Mouse (Mus musculus) neural tube, embryonic 14.5 days (tissue): ENCODE data around the gene Lnx2. TPM values are rescaled to one million over a fixed set of nuclear protein-coding genes. Genes with fewer than 3 reads are reported as not detected.

Experiments used
- ATAC-seq: fragments of 200-750 bp; cut with Nextera tagmentation; 2 replicates; pipeline ENCODE4 v1.8.0; 2017; ENCODE audit warnings: low read depth, mild to moderate bottlenecking, moderate TSS enrichment, moderate library complexity
- H3K27ac ChIP-seq: fragments of 300-500 bp; sonication (generic); 2 replicates; pipeline ENCODE4 v1.5.1; 2014; ENCODE audit warnings: low read depth, mild to moderate bottlenecking, control low read depth, low read length, moderate library complexity, mixed read lengths
- H3K27me3 ChIP-seq: fragments of 300-500 bp; sonication (generic); 2 replicates; pipeline ENCODE4 v1.6.1; 2014; ENCODE audit warnings: low read length; ENCODE audit not compliant: control insufficient read depth, insufficient read depth
- H3K36me3 ChIP-seq: fragments of 300-500 bp; sonication (generic); 2 replicates; pipeline ENCODE4 v1.6.1; 2014; ENCODE audit warnings: low read length, mixed read lengths; ENCODE audit not compliant: control insufficient read depth, insufficient read depth
- H3K4me1 ChIP-seq: fragments of 300-500 bp; sonication (generic); 2 replicates; pipeline ENCODE4 v1.6.1; 2014; ENCODE audit warnings: low read length; ENCODE audit not compliant: control insufficient read depth, insufficient read depth
- H3K4me2 ChIP-seq: fragments of 300-500 bp; sonication (generic); 2 replicates; pipeline ENCODE4 v1.6.1; 2014; ENCODE audit warnings: mild to moderate bottlenecking, low read depth, low read length, control low read depth
- H3K4me3 ChIP-seq: fragments of 300-500 bp; sonication (generic); 2 replicates; pipeline ENCODE4 v1.5.1; 2014; ENCODE audit warnings: low read depth, low read length, control low read depth, mixed read lengths
- H3K9ac ChIP-seq: fragments of 300-500 bp; sonication (generic); replicated peaks from 2 replicates; pipeline ENCODE4 v1.6.1; 2014; ENCODE audit warnings: low read depth, mild to moderate bottlenecking, control low read depth, low read length, mixed read lengths
- H3K9me3 ChIP-seq: fragments of 300-500 bp; sonication (generic); 2 replicates; pipeline ENCODE4 v1.6.1; 2016; ENCODE audit warnings: low read length; ENCODE audit not compliant: control insufficient read depth
- WGBS: fragments of 180-500 bp; shearing (Covaris S2); extraction: QIAGEN DNeasy Blood & Tissue Kit; methylation state at CpG from one replicate; pipeline ENCODE4 v1.1.7; 2014; 5-methylcytosine and 5-hydroxymethylcytosine counted together
- polyA plus RNA-seq: library from polyadenylated mRNA; unstranded; fragments of >200 nt; fragmentation: Nextera tagmentation; extraction: Ambion mirVana; gene quantifications from 2 replicates; pipeline ENCODE4 v1.2.1, GENCODE M21; 2014

Gene Lnx2
- polyA plus RNA-seq, 1 experiment from 2014 or later: 3.9 TPM

GRCm38 (mm10) chr5:146973353-146973752 lies 103.0 kb downstream of the Lnx2 start:
- Histone ChIP-seq H3K36me3 (no peaks in the 10 kb centered on the region), H3K27me3 (no peaks in the 10 kb centered on the region), H3K9me3 (no peaks in the 10 kb centered on the region), H3K4me3 (no peak overlapping the region), H3K9ac (no peak overlapping the region), H3K27ac (no peak overlapping the region), H3K4me1 (no peaks in the 10 kb centered on the region), H3K4me2 (no peak overlapping the region)
- 93% methylated on average over 9 of the region's 9 CpGs for WGBS
- no peak for ATAC-seq

GRCm38 (mm10) chr5:146971776-146972561 lies 104.4 kb downstream of the Lnx2 start:
- Histone ChIP-seq H3K27ac (no peak overlapping the region), H3K36me3 (no peaks in the 10 kb centered on the region), H3K9ac (no peak overlapping the region), H3K9me3 (no peaks in the 10 kb centered on the region), H3K4me1 (no peaks in the 10 kb centered on the region), H3K4me2 (no peak overlapping the region), H3K27me3 (no peaks in the 10 kb centered on the region), H3K4me3 (no peak overlapping the region)
- no peak for ATAC-seq
- WGBS: 62% methylated on average over 10 of the region's 10 CpGs

DNA sequence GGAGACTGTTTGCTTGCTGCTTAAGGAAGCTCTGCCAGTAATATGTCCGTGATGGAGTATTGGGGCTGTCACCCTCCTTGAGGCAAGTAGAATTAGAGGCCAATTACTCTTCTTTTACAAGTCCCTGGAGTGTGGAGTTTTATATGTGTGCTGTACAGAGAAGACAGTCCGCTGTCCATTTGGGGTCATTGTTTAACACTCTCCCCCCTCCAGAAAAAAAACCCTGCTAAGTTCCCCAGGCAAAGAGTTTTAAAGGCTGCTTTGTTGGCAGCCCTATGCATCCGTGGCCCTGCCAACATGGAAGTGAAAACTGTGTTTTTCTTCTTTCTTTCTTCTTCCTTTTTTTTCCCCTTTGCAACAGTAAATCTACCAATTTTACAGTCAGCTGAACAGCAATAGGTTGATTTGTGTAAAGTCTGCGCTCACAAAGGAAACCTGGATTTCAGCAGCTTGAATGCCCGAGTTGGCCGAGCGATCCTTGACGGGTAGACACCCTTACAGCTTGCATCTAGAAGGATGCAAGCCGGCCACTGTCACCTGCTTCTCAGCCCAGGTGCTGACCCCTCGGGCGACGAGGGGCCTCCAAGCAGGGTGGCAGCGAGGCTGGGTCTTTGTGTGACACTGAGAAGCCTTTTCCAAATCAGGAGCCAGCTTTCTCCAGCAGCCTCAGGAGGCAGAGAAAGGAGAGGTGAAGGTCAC lies 107.5 kb downstream of the Lnx2 start:
- peak; percentile 83 for ATAC-seq
- WGBS: 16% methylated on average over 13 of the region's 13 CpGs
- no peak overlapping the region for H3K4me2 ChIP-seq
- no peak overlapping the region for H3K27ac ChIP-seq
- no peaks in the 10 kb centered on the region for H3K27me3 ChIP-seq
- H3K36me3 ChIP-seq: no peaks in the 10 kb centered on the region
- H3K4me3 ChIP-seq: no peak overlapping the region
- no peaks in the 10 kb centered on the region for H3K9me3 ChIP-seq
- H3K9ac ChIP-seq: no peak overlapping the region
- no peaks in the 10 kb centered on the region for H3K4me1 ChIP-seq

Other genes starting within 250 kb of the Lnx2 start
- 380 TPM in 2 replicates for gene Rpl21, start 243.7 kb downstream of the Lnx2 start, polyA plus RNA-seq
- 8.9 and 9.1 TPM in 2 replicates for gene Rasl11a, start 231.5 kb downstream of the Lnx2 start, polyA plus RNA-seq
- gene Gtf3a, start 127.9 kb downstream of the Lnx2 start, polyA plus RNA-seq: 104 and 105 TPM in 2 replicates
- 25.2 and 34.7 TPM in 2 replicates for gene Mtif3, start 112.8 kb downstream of the Lnx2 start, polyA plus RNA-seq
- gene Polr1d, start 464 bp upstream of the Lnx2 start, polyA plus RNA-seq: 101 and 108 TPM in 2 replicates
- 1.5 and 2.0 TPM in 2 replicates for gene Gsx1, start 112.1 kb upstream of the Lnx2 start, polyA plus RNA-seq
- gene Pdx1, start 193.4 kb upstream of the Lnx2 start, polyA plus RNA-seq: not detected in 2 replicates
- not detected in 2 replicates for gene Cdx2, start 230.7 kb upstream of the Lnx2 start, polyA plus RNA-seq
- not detected in 2 replicates for gene Urad, start 245.9 kb upstream of the Lnx2 start, polyA plus RNA-seq